Mouse (Mus musculus) spleen, postnatal 36 days (tissue): ENCODE measurements around the gene Pear1.

Experiments used
- DNase-seq, 2 experiments: peaks; one replicate each; pipeline ENCODE4 v3.0.0; 2022; ENCODE audit warnings: low spot score in 2 of 2, mixed read lengths in 1 of 2

The Pear1 gene

DNA sequence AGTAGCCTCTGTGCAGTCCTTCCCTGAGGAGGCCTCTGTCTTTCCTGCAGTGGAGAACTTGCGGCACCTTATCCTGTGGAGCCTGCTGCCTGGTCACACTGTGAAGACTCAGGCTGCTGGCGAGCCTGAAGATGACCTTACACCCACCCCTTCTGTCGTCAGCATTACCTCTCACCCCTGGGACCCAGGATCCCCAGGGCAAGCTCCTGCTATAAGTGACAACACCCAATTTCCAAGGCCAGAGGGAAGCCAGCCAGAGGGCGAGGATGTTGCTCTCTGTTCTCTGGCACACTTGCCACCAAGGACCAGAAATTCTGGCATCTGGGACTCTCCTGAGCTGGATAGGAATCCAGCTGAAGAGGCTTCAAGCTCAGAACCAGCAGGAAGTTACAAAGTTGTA lies 91.0 kb downstream of the Pear1 start:
- DNase-seq, result no peak

DNA sequence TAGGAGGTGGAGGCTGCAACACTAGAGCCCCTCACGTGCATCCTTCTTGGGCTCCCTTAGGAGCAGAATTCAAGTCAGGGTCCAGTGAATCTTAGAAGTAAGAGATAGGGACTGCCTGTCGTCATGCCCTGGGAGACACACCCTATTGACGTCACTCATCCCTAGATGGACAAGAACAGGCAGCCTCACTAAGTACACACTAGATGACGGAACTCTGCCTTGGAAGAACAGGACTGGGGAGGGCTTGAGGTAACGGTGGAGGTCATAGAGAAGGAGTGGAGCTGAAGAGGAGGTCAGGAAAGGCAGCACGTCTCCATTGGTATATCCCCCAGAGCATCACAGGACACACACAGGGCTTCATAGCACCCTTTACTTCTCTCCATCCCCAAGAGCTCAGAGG lies 95.4 kb downstream of the Pear1 start:
- no peak for DNase-seq

DNA sequence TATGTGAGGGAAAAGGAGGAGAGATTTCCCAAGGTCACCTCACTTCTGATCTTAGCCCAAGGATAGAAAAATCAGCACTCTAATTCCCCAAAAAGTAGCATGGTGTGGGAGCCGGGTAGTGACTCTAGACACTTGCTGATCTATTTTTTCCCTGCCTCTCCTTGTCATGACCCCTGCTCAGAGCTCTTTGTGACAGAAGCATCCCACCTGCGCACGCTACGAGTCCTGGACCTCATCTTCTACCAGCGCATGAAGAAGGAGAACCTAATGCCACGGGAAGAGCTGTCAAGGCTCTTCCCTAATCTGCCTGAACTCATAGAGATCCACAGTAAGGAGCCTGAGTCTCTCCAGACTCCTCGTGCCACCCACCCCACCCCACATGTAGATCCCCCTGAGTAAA lies 97.9 kb downstream of the Pear1 start:
- DNase-seq, result no peak

DNA sequence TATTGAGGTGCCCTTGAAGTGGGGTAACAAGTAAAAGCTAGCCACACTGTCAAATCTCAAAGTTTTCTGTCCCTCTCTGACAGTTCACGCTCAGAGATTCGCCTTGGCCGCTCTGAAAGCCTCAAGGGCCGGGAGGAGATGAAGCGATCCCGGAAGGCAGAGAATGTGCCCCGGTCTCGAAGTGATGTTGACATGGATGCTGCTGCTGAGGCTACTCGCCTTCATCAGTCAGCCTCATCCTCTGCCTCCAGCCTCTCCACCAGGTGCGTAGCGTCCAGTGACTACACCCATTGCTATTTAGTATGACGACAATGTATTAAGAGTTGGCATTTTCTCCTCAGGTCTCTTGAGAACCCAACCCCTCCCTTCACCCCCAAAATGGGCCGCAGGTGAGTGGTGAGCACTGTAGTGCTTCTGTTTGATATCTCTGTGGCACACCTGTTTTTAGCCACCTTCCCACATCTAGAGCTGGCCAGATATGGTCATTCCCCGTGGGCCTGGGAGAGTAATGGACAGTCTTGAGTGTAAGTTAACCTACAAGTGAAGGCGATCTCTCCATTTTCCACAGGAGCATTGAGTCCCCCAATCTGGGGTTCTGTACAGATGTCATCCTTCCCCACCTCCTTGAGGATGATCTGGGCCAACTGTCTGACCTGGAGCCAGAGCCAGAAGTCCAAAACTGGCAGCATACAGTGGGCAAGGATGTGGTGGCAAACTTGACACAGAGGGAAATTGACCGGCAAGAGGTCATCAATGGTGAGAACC lies 98.5 kb downstream of the Pear1 start:
- no peak for DNase-seq

GRCm38 (mm10) chr3:87724556-87724955 lies 99.5 kb downstream of the Pear1 start:
- DNase-seq, result no peak

DNA sequence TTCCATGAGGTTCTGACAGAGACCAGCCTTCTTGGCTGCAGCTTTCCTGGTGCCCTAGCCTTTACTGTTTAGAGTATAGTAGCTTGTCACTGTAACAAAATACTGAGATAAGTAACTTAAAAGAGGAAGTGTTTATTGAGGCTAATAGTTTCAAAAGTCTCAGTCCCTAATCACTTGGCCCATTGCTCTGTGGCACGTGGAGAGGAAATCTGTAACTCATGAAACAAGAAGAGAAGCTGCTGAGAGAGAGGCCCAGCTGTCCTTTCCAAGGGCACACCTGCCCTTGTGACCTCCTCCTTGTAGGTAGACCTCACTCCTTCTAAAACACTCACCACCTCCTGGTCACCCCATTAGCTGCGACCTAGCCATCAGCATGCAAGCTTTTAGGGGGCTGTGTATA lies 105.6 kb downstream of the Pear1 start:
- no peak for DNase-seq
